Mouse (Mus musculus): ENCODE measurements at regions not wholly inside any gene's neighbourhood (a gene's known extent, or its start where the extent isn't known, plus 50 kb on each side); places are given as distances from the start of the nearest gene placed in this dataset.

- no peak for DNase-seq (ENCODE audit: low spot score in 2 of 2)
Measured at GRCm38 (mm10) chr4:33786027-33786426, 138.4 kb upstream of the Cnr1 start.

GRCm38 (mm10) chr4:33786958-33787357 is 137.4 kb upstream of the Cnr1 start:
- no peak for DNase-seq (ENCODE audit: low spot score in 2 of 2)

GRCm38 (mm10) chr4:33793398-33793797 is 131.0 kb upstream of the Cnr1 start:
- no peak for DNase-seq (ENCODE audit: low spot score in 2 of 2)

- peak in 1 of 2 experiments; percentile 18 for DNase-seq (ENCODE audit: low spot score in 2 of 2)
Measured at GRCm38 (mm10) chr4:33795461-33795860, 128.9 kb upstream of the Cnr1 start.

- peak in 1 of 2 experiments; percentile 34 for DNase-seq (ENCODE audit: low spot score in 2 of 2)
Measured at GRCm38 (mm10) chr4:33797964-33798363, 126.4 kb upstream of the Cnr1 start.

GRCm38 (mm10) chr4:33798654-33799053 is 125.7 kb upstream of the Cnr1 start:
- no peak for DNase-seq (ENCODE audit: low spot score in 2 of 2)

GRCm38 (mm10) chr4:33799110-33799509 is 125.3 kb upstream of the Cnr1 start:
- DNase-seq (ENCODE audit: low spot score in 2 of 2) = no peak

- DNase-seq (ENCODE audit: low spot score in 2 of 2) = no peak
Measured at GRCm38 (mm10) chr4:33799831-33800230, 124.6 kb upstream of the Cnr1 start.

GRCm38 (mm10) chr4:33812338-33812737 is 112.1 kb upstream of the Cnr1 start:
- no peak for DNase-seq (ENCODE audit: low spot score in 2 of 2)

GRCm38 (mm10) chr4:33823850-33824249 is 100.5 kb upstream of the Cnr1 start:
- no peak for DNase-seq (ENCODE audit: low spot score in 2 of 2)

- DNase-seq (ENCODE audit: low spot score in 2 of 2) = no peak
Measured at GRCm38 (mm10) chr4:33833134-33833533, 91.3 kb upstream of the Cnr1 start.

GRCm38 (mm10) chr4:33838436-33838835 is 86.0 kb upstream of the Cnr1 start:
- no peak for DNase-seq (ENCODE audit: low spot score in 2 of 2)

- DNase-seq (ENCODE audit: low spot score in 2 of 2) = no peak
Measured at GRCm38 (mm10) chr4:33840119-33840518, 84.3 kb upstream of the Cnr1 start.

- no peak for DNase-seq (ENCODE audit: low spot score in 2 of 2)
Measured at GRCm38 (mm10) chr4:33845611-33846395, 78.6 kb upstream of the Cnr1 start.

GRCm38 (mm10) chr4:33850249-33850648 is 74.1 kb upstream of the Cnr1 start:
- no peak for DNase-seq (ENCODE audit: low spot score in 2 of 2)

GRCm38 (mm10) chr4:33852294-33852693 is 72.1 kb upstream of the Cnr1 start:
- no peak for DNase-seq (ENCODE audit: low spot score in 2 of 2)

GRCm38 (mm10) chr4:33855112-33855511 is 69.3 kb upstream of the Cnr1 start:
- no peak for DNase-seq (ENCODE audit: low spot score in 2 of 2)

- no peak for DNase-seq (ENCODE audit: low spot score in 2 of 2)
Measured at GRCm38 (mm10) chr4:33867126-33867525, 57.3 kb upstream of the Cnr1 start.

- no peak for DNase-seq (ENCODE audit: low spot score in 2 of 2)
Measured at GRCm38 (mm10) chr4:33869317-33869716, 55.1 kb upstream of the Cnr1 start.
